Mouse (Mus musculus) G1E (cell line): ENCODE data around the gene Gulp1. TPM values are rescaled to one million over a fixed set of nuclear protein-coding genes. Genes with fewer than 3 reads are reported as not detected.

Experiments
- ATAC-seq: 2 replicates; pipeline ENCODE4 v1.8.0; 2016; ENCODE audit warnings: mild to moderate bottlenecking; ENCODE audit not compliant: insufficient number of reproducible peaks, poor library complexity, low FRiP score, severe bottlenecking; ENCODE audit errors: extremely low read depth
- DNase-seq: peaks from one replicate; pipeline ENCODE4 v3.0.0; 2012; ENCODE audit warnings: low spot score
- H3K27me3 ChIP-seq: 2 replicates; pipeline ENCODE4 v1.6.1; 2012; ENCODE audit warnings: mild to moderate bottlenecking, low read length, inconsistent platforms; ENCODE audit not compliant: insufficient read depth
- H3K36me3 ChIP-seq: replicated peaks from 2 replicates; pipeline ENCODE3; 2012; ENCODE audit warnings: mild to moderate bottlenecking, inconsistent platforms
- H3K4me1 ChIP-seq: 2 replicates; pipeline ENCODE4 v1.6.1; 2012; ENCODE audit warnings: low read depth, low read length, inconsistent platforms, mixed read lengths; ENCODE audit not compliant: insufficient read depth
- H3K4me3 ChIP-seq: 2 replicates; pipeline ENCODE4 v1.5.1; 2012; ENCODE audit warnings: low read depth, mild to moderate bottlenecking, inconsistent platforms, low read length, moderate library complexity, mixed read lengths
- H3K9me3 ChIP-seq: replicated peaks from 2 replicates; pipeline ENCODE4 v1.6.1; 2012; ENCODE audit warnings: inconsistent platforms
- CTCF ChIP-seq: IDR thresholded peaks from 2 replicates; pipeline ENCODE4 v1.5.1; 2012; ENCODE audit warnings: low read depth, low read length, inconsistent platforms, mixed read lengths
- GATA1 ChIP-seq: IDR thresholded peaks from 2 replicates; pipeline ENCODE4 v1.6.1; 2012; ENCODE audit warnings: borderline replicate concordance, low read length, inconsistent platforms, mixed read lengths
- GATA2 ChIP-seq: IDR thresholded peaks from 2 replicates; pipeline ENCODE4 v1.6.1; 2012; ENCODE audit warnings: low read depth, low read length, inconsistent platforms, borderline replicate concordance
- POLR2AphosphoS5 ChIP-seq: IDR thresholded peaks from 2 replicates; pipeline ENCODE4 v1.6.1; 2012; ENCODE audit warnings: low read depth, low read length, inconsistent platforms; ENCODE audit not compliant: insufficient replicate concordance
- TAL1 ChIP-seq: conservative IDR thresholded peaks from 2 replicates; pipeline ENCODE4 v1.6.1; 2012; ENCODE audit warnings: low read depth, low read length, inconsistent platforms, mixed read lengths
- polyA plus RNA-seq: library from polyadenylated mRNA; stranded (reverse); fragments of >175 nt; gene quantifications from 2 replicates; pipeline ENCODE4 v1.2.3, GENCODE M21; 2012
- total RNA-seq, 2 experiments: library from RNA; stranded (forward) in 1 of 2; stranded (reverse) in 1 of 2; fragments of 200-1000 nt in 1 of 2; fragments of >200 nt in 1 of 2; fragmentation: Nextera tagmentation in 1 of 2; gene quantifications; 2 replicates each; pipeline ENCODE4 v1.2.3; 2014 to 2017

Gene Gulp1
- total RNA-seq (2014; fragmentation: Nextera tagmentation) (not detected in 2 replicates), total RNA-seq (2017) (0.06 TPM in 1 of 2 replicates, not detected in the other), polyA plus RNA-seq (not detected in 2 replicates)

DNA sequence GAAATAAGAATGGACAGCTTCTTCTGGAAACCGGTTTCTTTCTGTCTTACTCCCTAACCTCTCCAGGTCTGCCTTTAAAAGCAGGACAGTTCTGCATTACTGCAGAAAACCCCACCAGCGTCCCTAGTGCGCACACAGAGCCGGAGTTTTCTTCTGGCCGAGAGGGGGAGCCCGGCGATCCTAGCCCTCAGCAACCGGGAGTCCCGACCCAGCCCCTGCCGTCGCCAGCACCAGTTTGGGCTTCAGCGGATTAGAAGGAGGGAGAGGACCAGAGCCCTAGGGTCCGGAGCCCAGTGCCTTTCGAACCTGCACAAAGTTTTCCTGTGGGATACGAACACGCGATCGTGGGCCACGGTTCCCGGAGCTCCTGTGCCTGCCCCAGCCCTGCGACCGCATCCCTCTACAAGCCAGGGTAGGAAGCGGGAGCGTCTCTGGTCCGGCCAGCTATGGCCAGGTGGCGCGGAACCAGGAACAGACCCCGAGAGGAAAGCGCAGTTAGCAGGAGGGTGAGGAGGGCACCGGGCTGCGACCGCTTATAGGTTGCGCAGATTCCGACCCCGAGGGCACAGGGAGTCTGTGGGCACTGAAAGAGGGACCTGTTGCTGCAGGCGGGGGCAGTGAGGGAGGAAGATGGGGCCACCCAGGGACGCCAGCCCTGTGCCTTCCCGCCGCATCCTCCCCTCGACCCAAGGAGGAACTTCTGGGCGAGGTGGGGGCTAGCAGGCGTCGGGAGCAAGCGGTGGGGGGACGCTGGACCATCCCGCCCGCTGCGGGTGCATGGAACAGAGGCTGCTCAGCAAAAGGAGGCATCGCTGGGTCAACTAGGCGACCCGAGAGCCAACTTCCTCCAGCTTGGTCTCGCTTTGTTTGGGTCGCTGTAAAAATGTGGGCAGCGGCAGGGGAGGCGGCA, at the start of gene Gulp1:
Gene Gulp1 (plus strand): TSS at position 51 of the 910 bp plus-strand sequence.
- H3K4me3 ChIP-seq: no peak within 1 kb of the TSS
- H3K27me3 ChIP-seq: peaks cover 16% of the 10 kb centered on the region; the same call in 1 of the 2 replicates
- no peaks in the 10 kb centered on the region for H3K4me1 ChIP-seq
- no peak for TF ChIP-seq POLR2AphosphoS5
- no peak for TF ChIP-seq GATA1
- TF ChIP-seq TAL1: no peak
- TF ChIP-seq GATA2: no peak
- no peak for TF ChIP-seq CTCF
- ATAC-seq (no peak), DNase-seq (no peak)
- H3K9me3 ChIP-seq: no peaks in the 10 kb centered on the region
- H3K36me3 ChIP-seq: no peaks in the 10 kb centered on the region

DNA sequence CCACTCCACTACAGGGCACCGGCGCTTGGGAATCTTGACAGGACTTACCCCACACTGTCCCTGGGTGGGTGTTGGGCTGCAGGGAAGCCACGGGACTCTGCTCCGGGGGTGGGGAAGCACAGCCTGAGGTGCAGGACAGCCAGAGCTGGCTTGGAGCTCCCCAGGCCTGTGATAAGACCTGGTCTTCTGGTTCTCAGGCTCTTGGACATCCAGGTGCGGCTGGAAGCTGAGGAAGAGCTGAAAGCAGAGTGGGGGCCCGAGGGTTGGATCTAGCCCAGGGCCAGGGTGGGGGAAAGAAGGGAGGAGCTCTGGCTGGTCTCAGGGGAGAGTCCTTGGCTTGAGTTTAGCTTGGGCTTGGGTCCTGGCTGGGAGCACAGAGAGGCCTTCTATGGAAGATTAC, 1.1 kb upstream of the Gulp1 start:
- TF ChIP-seq TAL1 (no peak), POLR2AphosphoS5 (no peak), GATA1 (no peak), GATA2 (no peak), CTCF (no peak)
- Histone ChIP-seq H3K4me3 (no peak overlapping the region), H3K36me3 (no peaks in the 10 kb centered on the region), H3K27me3 (peaks cover 16% of the 10 kb centered on the region; the same call in 1 of the 2 replicates), H3K9me3 (no peaks in the 10 kb centered on the region), H3K4me1 (no peaks in the 10 kb centered on the region)
- no peak for DNase-seq
- no peak for ATAC-seq

DNA sequence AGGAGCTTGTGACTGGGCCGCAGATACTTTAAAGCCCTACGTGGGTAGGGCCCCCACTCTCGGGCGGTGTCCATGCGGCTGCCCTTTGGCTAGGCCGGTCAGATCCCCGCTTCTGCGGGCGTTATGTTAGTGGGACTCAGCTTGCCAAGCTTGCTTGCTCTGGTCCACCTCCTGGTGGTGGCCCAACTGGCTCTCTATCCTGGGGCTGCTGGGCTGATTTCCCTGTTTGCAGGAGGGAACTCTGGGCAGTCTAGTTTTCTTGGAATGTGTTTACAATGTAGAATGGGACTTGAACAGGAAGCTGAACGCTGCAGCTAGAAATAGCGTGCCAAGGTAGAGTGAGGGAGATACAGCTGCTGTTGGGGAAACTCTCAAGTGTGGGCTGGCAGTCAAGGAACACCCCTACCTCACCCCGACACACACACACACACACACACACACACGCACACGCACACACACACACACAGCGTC, 1.1 kb downstream of the Gulp1 start:
- H3K36me3 ChIP-seq: no peaks in the 10 kb centered on the region
- H3K27me3 ChIP-seq: peaks cover 16% of the 10 kb centered on the region; the same call in 1 of the 2 replicates
- TF ChIP-seq CTCF (no peak), GATA2 (no peak), GATA1 (no peak), POLR2AphosphoS5 (no peak), TAL1 (no peak)
- ATAC-seq (no peak), DNase-seq (no peak)
- H3K9me3 ChIP-seq: no peaks in the 10 kb centered on the region
- H3K4me3 ChIP-seq: no peak overlapping the region
- no peaks in the 10 kb centered on the region for H3K4me1 ChIP-seq

DNA sequence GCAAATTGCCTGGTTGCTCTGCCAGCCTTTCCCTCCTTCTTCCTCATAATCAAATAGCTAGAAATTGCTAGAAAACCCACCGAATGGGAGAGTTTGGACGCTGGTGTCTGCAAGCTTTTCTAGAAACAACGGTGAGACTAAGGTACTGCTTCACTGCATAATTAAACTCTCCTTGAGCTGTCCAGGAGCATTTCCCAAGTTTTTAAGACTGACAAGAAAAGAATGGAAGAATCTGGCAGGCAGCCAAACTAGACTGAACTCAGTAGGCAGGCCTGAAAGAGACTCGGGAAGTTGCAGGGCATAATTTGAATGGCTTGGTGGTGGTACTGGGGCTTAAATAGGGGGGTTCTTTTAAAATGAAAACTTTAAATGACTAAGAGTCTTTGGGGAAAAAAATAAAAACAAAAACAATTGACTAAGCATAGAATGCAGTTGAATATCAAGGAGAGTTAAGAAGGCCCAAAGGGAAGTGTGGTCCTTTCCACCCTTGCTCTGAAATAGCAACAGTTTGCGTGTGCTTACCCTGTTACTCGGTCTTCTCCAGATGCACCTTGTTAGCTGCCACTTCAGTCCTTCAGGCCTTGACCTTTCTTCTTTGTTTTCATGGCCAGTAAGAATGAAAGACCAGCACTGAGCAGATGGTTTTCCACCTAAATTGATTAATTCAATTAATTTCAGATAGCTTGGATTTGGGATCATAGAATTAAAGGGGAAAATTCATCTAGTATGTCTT, 2.0 kb downstream of the Gulp1 start:
- Histone ChIP-seq H3K27me3 (peaks cover 16% of the 10 kb centered on the region; the same call in 1 of the 2 replicates), H3K9me3 (no peaks in the 10 kb centered on the region), H3K4me3 (no peak overlapping the region), H3K36me3 (no peaks in the 10 kb centered on the region), H3K4me1 (no peaks in the 10 kb centered on the region)
- DNase-seq (no peak), ATAC-seq (no peak)
- TF ChIP-seq GATA2 (no peak), CTCF (no peak), POLR2AphosphoS5 (no peak), TAL1 (no peak), GATA1 (no peak)

DNA sequence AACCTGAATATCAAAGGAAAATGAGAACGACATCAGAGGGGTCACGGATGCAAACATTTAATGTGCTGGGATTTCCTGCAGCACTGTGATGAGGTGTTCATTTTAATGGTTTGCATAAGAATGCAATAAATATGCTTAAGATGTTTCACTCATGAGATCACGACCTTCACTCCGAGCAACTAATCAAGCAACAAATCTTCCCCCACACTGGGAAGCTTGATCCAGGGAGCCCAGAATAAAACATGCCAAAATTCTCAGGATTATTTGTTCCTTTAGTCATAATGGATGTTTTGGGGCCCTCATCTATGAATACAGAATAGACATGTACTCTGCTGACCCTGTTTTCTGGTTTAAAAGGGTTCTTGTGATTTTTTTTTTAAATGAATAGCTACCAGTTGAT, 16.1 kb downstream of the Gulp1 start:
- H3K9me3 ChIP-seq: no peaks in the 10 kb centered on the region
- no peaks in the 10 kb centered on the region; the same call in 1 of the 2 replicates for H3K4me1 ChIP-seq

DNA sequence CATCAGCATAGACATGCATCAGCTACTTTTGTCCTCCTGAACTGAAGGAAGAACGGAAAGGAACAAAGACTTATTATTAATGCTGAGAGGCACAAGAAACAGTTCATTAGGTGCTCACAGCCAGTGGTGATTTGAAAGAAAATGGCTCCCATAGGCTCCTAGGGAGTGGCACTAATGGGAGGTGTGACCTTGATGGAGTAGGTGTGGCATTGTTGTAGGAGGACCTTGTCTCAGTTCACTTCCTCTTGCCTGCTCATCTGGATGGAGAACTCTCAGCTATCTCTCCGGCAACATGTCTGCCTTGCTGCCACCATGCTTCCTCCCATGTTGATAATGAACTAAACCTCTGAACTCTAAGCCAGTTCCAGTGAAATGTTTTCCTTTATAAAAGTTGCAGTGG, 17.0 kb downstream of the Gulp1 start:
- H3K4me1 ChIP-seq: no peaks in the 10 kb centered on the region; the same call in 1 of the 2 replicates
- H3K9me3 ChIP-seq: no peaks in the 10 kb centered on the region
- no peaks in the 10 kb centered on the region for H3K36me3 ChIP-seq
- TF ChIP-seq GATA2 (no peak), TAL1 (no peak)
- DNase-seq (no peak), ATAC-seq (no peak)
- no peak overlapping the region for H3K4me3 ChIP-seq
- H3K27me3 ChIP-seq: no peaks in the 10 kb centered on the region

More for the DNA sequence above, 16.1 kb downstream of the Gulp1 start:
- DNase-seq (no peak), ATAC-seq (no peak)
- no peaks in the 10 kb centered on the region for H3K27me3 ChIP-seq
- H3K36me3 ChIP-seq: no peaks in the 10 kb centered on the region
- no peak overlapping the region for H3K4me3 ChIP-seq
- TF ChIP-seq POLR2AphosphoS5: no peak
